Mouse (Mus musculus): ENCODE data around the gene Erp29. TPM values are rescaled to one million over a fixed set of nuclear protein-coding genes. Genes with fewer than 3 reads are reported as not detected.

Gene Erp29
- polyA plus RNA-seq, 1 experiment from 2014 or later = 111 TPM

DNA sequence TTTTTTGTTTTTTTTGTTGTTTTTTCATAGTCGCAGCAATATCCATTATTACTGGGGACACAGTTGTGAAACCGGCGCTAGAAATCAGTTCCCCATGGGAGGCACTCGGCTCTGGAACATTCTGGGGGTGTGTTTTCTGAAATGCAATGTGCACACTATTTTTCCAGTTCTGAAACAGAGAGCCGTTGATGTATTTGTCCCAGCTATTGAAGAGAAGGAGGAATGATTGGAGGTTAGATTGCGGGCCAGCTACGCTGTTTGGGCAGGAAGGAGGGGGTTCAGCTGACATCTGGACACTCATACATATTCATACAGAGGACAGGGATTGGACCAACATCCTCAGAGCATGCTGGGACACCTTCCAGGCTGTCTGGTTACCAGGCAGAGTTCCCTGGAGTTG, 63.2 kb downstream of the Erp29 start:
- Histone ChIP-seq H3K9me3 (ENCODE audit: control insufficient read depth, low read length) (no peaks in the 10 kb centered on the region), H3K4me1 (replicated peaks; ENCODE audit: control insufficient read depth, insufficient read depth, low read length) (no peaks in the 10 kb centered on the region), H3K27ac (ENCODE audit: low read depth, low read length) (no peak overlapping the region), H3K4me3 (ENCODE audit: low read depth, low read length) (no peak overlapping the region), H3K27me3 (ENCODE audit: control insufficient read depth, insufficient read depth, low read length) (no peaks in the 10 kb centered on the region), H3K36me3 (ENCODE audit: control insufficient read depth, insufficient read depth, low read length) (no peaks in the 10 kb centered on the region), H3K9ac (ENCODE audit: low read depth, low read length) (no peak overlapping the region), H3K4me2 (replicated peaks; ENCODE audit: low read depth, low read length) (no peak overlapping the region)
- DNase-seq (ENCODE audit: low spot score) = no peak
- 67% methylated on average over 7 of the region's 7 CpGs for WGBS
- ATAC-seq (ENCODE audit: low FRiP score) = no peak

DNA sequence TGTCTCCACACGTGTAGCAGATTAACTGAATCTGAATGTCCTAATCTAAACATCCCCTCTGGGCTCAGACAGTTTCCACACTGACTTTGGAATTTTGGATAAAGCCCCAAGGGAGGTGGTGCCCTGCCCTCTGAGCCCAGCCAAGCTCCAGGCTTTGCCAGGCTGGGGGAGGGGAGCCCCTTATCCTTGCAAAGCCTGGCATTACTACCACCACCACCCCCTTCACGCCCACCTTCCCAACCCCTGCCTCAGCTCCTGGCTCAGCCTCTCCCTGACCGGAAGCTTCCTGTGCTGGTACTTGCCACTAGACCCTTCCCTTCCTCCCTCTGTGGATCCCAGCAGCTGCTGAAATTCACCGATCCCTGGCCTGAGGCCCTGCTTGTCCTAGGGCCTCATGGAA, 65.2 kb downstream of the Erp29 start:
- Histone ChIP-seq H3K36me3 (ENCODE audit: control insufficient read depth, insufficient read depth, low read length) (0 out of 2 replicates have a peak, but pooled peaks cover 2% of the 10 kb centered on the region), H3K9me3 (ENCODE audit: control insufficient read depth, low read length) (no peaks in the 10 kb centered on the region), H3K27ac (ENCODE audit: low read depth, low read length) (no peak overlapping the region), H3K27me3 (ENCODE audit: control insufficient read depth, insufficient read depth, low read length) (no peaks in the 10 kb centered on the region), H3K9ac (ENCODE audit: low read depth, low read length) (no peak overlapping the region), H3K4me3 (ENCODE audit: low read depth, low read length) (no peak overlapping the region), H3K4me2 (replicated peaks; ENCODE audit: low read depth, low read length) (no peak overlapping the region), H3K4me1 (replicated peaks; ENCODE audit: control insufficient read depth, insufficient read depth, low read length) (no peaks in the 10 kb centered on the region)
- 55% methylated on average over 4 of the region's 4 CpGs for WGBS
- DNase-seq (ENCODE audit: low spot score) (no peak), ATAC-seq (ENCODE audit: low FRiP score) (no peak)

DNA sequence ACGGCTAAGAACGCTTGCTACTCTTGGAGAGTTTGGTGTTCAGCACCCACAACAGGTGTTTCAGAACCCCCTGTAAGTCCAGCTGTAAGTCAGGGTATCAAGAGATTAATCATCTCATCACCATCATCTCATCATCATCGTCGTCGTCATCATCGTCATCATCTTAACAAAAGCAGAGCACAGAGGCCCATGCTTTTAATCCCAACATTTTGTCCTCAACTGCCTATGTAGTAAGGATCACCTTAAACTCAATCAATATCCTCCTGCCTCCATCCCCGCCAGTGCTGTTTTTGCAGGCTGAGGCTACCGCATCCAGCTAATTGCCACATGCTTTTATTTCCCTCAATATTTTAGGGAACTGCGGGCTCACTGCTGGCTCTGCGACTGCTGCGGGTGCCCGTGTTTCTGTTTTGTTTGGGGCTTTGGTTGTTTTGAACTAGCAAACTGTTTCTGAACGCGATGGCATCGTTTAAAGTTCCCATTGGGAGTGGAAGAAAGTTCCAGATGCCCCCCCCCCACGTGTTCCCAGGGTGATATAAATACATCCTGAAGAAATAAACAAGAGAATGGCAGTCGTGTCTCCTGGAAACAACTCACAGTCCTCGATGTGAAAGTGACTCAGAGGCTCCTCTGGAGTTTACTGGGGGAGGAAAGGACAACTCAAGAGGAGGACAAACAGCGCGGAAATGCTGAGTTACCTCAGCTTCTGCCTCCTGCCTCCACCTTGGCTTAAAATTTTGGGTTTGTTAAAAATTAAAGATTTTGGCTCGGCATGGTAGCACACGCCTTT, 66.0 kb downstream of the Erp29 start:
- Histone ChIP-seq H3K9ac (ENCODE audit: low read depth, low read length) (no peak overlapping the region), H3K4me2 (replicated peaks; ENCODE audit: low read depth, low read length) (peak overlapping the region; percentile 50), H3K4me3 (ENCODE audit: low read depth, low read length) (peak overlapping the region; percentile 82), H3K27ac (ENCODE audit: low read depth, low read length) (no peak overlapping the region), H3K9me3 (ENCODE audit: control insufficient read depth, low read length) (no peaks in the 10 kb centered on the region), H3K4me1 (replicated peaks; ENCODE audit: control insufficient read depth, insufficient read depth, low read length) (no peaks in the 10 kb centered on the region), H3K36me3 (ENCODE audit: control insufficient read depth, insufficient read depth, low read length) (0 out of 2 replicates have a peak, but pooled peaks cover 7% of the 10 kb centered on the region), H3K27me3 (ENCODE audit: control insufficient read depth, insufficient read depth, low read length) (no peaks in the 10 kb centered on the region)
- 39% methylated on average over 22 of the region's 22 CpGs for WGBS
- ATAC-seq (ENCODE audit: low FRiP score) (no peak), DNase-seq (ENCODE audit: low spot score) (no peak)

DNA sequence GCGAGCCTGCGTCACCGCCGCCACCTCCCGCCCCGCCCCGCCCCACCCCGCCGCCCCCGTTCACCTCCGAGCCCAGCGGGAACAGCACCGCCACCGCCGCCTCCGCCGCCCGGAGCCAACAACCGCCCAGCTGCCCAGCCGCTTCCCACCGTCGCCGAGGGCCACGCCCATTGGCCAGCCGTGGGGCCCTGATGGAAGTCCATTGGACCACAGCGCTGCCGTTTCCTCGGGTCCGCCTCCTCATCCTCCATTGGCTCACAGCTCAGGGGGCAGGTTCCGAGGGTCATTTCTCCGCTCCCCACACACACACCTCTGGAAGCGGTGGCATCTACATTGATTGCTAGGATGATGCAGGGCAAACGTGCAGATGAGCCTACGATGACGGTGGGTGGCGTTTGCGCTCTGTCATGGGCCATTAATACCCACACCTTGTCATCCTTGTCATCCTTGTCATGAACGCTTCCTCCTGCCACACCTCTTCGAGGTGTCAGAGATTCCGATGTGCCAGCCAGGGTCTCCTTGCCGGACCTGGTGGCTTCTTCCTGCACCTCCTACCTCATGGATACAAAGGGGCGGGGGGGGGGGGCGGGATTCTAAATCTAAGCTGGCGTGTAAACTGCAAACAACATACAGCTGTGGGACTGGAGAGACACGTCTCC, 66.7 kb downstream of the Erp29 start, which contains the start of gene Trafd1:
TSS of gene Trafd1 (minus strand) at position 172 of the 659 bp plus-strand sequence.
- ATAC-seq (ENCODE audit: low FRiP score) = peak; percentile 95
- H3K27ac ChIP-seq (ENCODE audit: low read depth, low read length) = peak within 1 kb of the TSS; percentile 79
- H3K36me3 ChIP-seq (ENCODE audit: control insufficient read depth, insufficient read depth, low read length) = 0 out of 2 replicates have a peak, but pooled peaks cover 7% of the 10 kb centered on the region
- peak within 1 kb of the TSS; percentile 50 for H3K4me2 ChIP-seq (replicated peaks; ENCODE audit: low read depth, low read length)
- under 1% methylated on average over 32 of the region's 45 CpGs for WGBS
- peaks cover 4% of the 10 kb centered on the region; the same call in 1 of the 2 replicates for H3K9me3 ChIP-seq (ENCODE audit: control insufficient read depth, low read length)
- no peaks in the 10 kb centered on the region for H3K27me3 ChIP-seq (ENCODE audit: control insufficient read depth, insufficient read depth, low read length)
- H3K9ac ChIP-seq (ENCODE audit: low read depth, low read length) = peak within 1 kb of the TSS; percentile 77
- no peaks in the 10 kb centered on the region for H3K4me1 ChIP-seq (replicated peaks; ENCODE audit: control insufficient read depth, insufficient read depth, low read length)
- H3K4me3 ChIP-seq (ENCODE audit: low read depth, low read length) = peak within 1 kb of the TSS; percentile 82
- DNase-seq (ENCODE audit: low spot score) = peak; percentile 94

DNA sequence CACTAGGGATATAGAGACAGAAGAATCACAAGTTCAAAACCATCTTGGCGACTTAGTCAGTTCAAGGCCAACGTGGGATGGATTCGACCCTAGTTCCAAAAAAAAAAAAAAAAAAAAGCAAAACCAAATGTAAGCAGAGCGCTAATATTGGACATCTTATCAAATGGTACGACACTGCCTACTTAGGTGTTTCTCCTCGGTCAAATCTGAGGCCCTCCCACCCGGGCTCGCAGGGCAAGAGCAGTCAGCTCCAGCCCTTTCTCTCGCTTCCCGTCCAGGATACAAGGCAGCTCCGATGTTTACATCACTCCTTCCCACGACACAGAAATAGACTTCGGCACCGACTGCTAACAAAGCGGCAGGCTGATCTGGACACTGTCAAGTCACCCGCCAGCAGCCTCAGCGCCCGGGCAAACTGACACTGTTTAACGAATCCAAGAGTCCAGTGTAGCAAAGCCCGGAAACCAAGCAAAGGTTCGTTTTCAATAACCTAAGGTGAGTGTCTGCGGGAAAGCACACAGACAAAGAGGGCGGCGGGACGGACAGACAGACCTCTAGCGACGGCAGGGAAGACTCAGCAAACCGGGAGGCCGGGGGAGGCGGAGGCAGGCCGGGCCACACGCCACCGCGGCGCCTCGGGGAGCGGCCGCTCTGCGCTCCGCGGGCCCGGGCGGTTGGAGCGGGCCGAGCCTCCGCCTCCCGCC, 67.4 kb downstream of the Erp29 start:
- peak overlapping the region; percentile 79 for H3K27ac ChIP-seq (ENCODE audit: low read depth, low read length)
- peak overlapping the region; percentile 50 for H3K4me2 ChIP-seq (replicated peaks; ENCODE audit: low read depth, low read length)
- no peaks in the 10 kb centered on the region for H3K27me3 ChIP-seq (ENCODE audit: control insufficient read depth, insufficient read depth, low read length)
- ATAC-seq (ENCODE audit: low FRiP score) (peak; percentile 75), DNase-seq (ENCODE audit: low spot score) (peak; percentile 75)
- WGBS = 4% methylated on average over 45 of the region's 47 CpGs
- H3K9me3 ChIP-seq (ENCODE audit: control insufficient read depth, low read length) = peaks cover 4% of the 10 kb centered on the region; the same call in 1 of the 2 replicates
- H3K4me3 ChIP-seq (ENCODE audit: low read depth, low read length) = peak overlapping the region; percentile 82
- no peaks in the 10 kb centered on the region for H3K4me1 ChIP-seq (replicated peaks; ENCODE audit: control insufficient read depth, insufficient read depth, low read length)
- peak overlapping the region; percentile 77 for H3K9ac ChIP-seq (ENCODE audit: low read depth, low read length)
- 0 out of 2 replicates have a peak, but pooled peaks cover 7% of the 10 kb centered on the region for H3K36me3 ChIP-seq (ENCODE audit: control insufficient read depth, insufficient read depth, low read length)

DNA sequence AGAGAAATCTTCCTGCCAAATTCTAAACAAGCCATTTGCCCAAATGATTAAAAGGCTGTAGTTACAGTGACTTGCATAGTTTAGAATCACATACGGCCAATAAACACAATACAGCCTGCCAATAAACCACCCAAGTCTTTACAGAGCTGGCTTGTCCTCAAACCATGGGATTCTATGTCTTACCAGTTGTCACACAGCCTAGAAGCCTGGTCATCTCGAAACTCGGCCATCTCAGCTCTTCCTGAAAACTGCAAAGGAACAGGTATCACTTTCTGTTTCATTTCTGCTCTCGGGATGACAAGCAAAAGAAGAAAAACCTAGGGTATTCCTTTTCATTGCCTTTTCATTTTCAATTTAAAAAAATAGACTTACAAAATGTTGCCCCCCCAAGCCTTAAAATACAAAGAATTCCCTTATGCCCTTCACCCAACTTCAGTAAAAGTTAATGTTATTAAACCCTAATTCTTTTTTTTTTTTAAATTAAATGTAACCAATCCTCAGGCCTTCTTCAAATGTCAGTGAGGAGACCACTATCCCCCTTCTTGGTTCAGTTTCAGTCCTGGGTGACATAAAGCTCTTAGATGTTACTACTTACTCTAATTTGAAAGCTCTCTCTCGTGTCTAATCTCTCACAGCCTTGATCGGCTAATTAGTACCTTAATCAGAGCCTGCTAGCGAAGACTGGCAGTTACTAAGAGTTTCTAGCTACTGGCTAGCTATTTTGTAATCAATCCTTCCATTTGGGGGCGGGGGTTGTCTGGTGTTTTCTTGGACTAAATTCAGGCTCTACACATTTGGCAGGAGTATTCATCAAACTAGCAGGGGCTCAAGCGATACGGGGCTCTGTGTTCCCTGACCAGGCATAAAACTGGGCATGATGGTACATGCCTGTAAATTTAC, 68.2 kb downstream of the Erp29 start:
- ATAC-seq (ENCODE audit: low FRiP score) = no peak
- peak overlapping the region; percentile 77 for H3K9ac ChIP-seq (ENCODE audit: low read depth, low read length)
- WGBS = 66% methylated on average over 10 of the region's 10 CpGs
- 0 out of 2 replicates have a peak, but pooled peaks cover 8% of the 10 kb centered on the region for H3K36me3 ChIP-seq (ENCODE audit: control insufficient read depth, insufficient read depth, low read length)
- no peaks in the 10 kb centered on the region for H3K4me1 ChIP-seq (replicated peaks; ENCODE audit: control insufficient read depth, insufficient read depth, low read length)
- H3K9me3 ChIP-seq (ENCODE audit: control insufficient read depth, low read length) = peaks cover 4% of the 10 kb centered on the region; the same call in 1 of the 2 replicates
- no peaks in the 10 kb centered on the region for H3K27me3 ChIP-seq (ENCODE audit: control insufficient read depth, insufficient read depth, low read length)
- peak overlapping the region; percentile 82 for H3K4me3 ChIP-seq (ENCODE audit: low read depth, low read length)
- peak overlapping the region; percentile 50 for H3K4me2 ChIP-seq (replicated peaks; ENCODE audit: low read depth, low read length)
- DNase-seq (ENCODE audit: low spot score) = peak; percentile 19
- no peak overlapping the region for H3K27ac ChIP-seq (ENCODE audit: low read depth, low read length)

DNA sequence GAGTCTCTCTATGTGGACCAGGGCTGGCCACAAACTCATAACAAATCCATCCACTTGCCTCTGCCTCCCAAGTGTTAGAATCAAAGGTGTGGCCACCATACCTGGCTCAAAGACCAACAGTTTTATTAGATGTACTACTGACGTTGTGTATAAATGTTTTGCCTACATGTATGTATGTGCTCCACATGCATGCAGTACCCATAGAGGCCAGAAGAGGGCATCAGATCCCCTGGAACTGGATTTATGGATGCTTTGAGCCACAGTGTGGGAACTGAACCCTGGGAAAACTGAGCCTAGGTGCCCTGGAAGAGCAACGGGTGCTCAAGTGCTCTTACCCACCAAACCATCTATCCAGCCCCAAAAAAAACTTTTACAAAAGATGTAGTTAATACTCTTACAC, 71.6 kb downstream of the Erp29 start:
- Histone ChIP-seq H3K9me3 (ENCODE audit: control insufficient read depth, low read length) (peaks cover 4% of the 10 kb centered on the region; the same call in 1 of the 2 replicates), H3K4me3 (ENCODE audit: low read depth, low read length) (no peak overlapping the region), H3K4me2 (replicated peaks; ENCODE audit: low read depth, low read length) (no peak overlapping the region), H3K27me3 (ENCODE audit: control insufficient read depth, insufficient read depth, low read length) (no peaks in the 10 kb centered on the region), H3K27ac (ENCODE audit: low read depth, low read length) (no peak overlapping the region), H3K9ac (ENCODE audit: low read depth, low read length) (no peak overlapping the region), H3K4me1 (replicated peaks; ENCODE audit: control insufficient read depth, insufficient read depth, low read length) (no peaks in the 10 kb centered on the region), H3K36me3 (ENCODE audit: control insufficient read depth, insufficient read depth, low read length) (peaks cover 18% of the 10 kb centered on the region; the same call in 1 of the 2 replicates)
- ATAC-seq (ENCODE audit: low FRiP score) (no peak), DNase-seq (ENCODE audit: low spot score) (peak; percentile 26)
- WGBS = 94% methylated on average over 2 of the region's 2 CpGs
